Mouse (Mus musculus) bone marrow, adult 2 months (tissue): ENCODE results near the gene Adam23. TPM values are rescaled to one million over a fixed set of nuclear protein-coding genes. Genes with fewer than 3 reads are reported as not detected.
"Not testable (repeated sequence)": the region's sequence is repeated elsewhere in the genome, so short reads cannot be mapped to it uniquely, and the experiment has no call there.

Source experiments
- H3K27ac ChIP-seq: fragments of 200-500 bp; 2 replicates; pipeline ENCODE4 v1.5.1; 2012; ENCODE audit warnings: low read depth, mild to moderate bottlenecking, control low read depth, inconsistent platforms, low read length; ENCODE audit not compliant: control insufficient read depth, poor library complexity, insufficient read depth
- H3K4me1 ChIP-seq: fragments of 200-500 bp; 2 replicates; pipeline ENCODE4 v1.6.1; 2011; ENCODE audit warnings: low read length; ENCODE audit not compliant: control insufficient read depth, insufficient read depth
- H3K4me3 ChIP-seq: fragments of 200-500 bp; replicated peaks from 2 replicates; pipeline ENCODE3; 2011; ENCODE audit warnings: mild to moderate bottlenecking, low read depth, low read length, control low read depth; ENCODE audit not compliant: control insufficient read depth
- CTCF ChIP-seq: fragments of 200-500 bp; IDR thresholded peaks from 2 replicates; pipeline ENCODE4 v1.5.1; 2011; ENCODE audit warnings: low read length, control low read depth; ENCODE audit not compliant: control insufficient read depth, insufficient read depth
- POLR2A ChIP-seq: fragments of 200-500 bp; IDR thresholded peaks from 2 replicates; pipeline ENCODE4 v1.6.1; 2011; ENCODE audit warnings: low read depth, mild to moderate bottlenecking, control low read depth, low read length, borderline replicate concordance; ENCODE audit not compliant: control insufficient read depth
- WGBS: fragments of 180-500 bp; shearing (Covaris S2); methylation state at CpG from one replicate; pipeline ENCODE4 v1.1.7; 2018; 5-methylcytosine and 5-hydroxymethylcytosine counted together
- polyA plus RNA-seq: library from polyadenylated mRNA; stranded (reverse); fragments of >200 nt; gene quantifications from 2 replicates; pipeline ENCODE4 v1.2.4, GENCODE M21; 2011; ENCODE audit warnings: low replicate concordance; ENCODE audit not compliant: missing spikeins, insufficient read depth, insufficient read length

Adam23 gene
- polyA plus RNA-seq, 1 experiment, result 1.4 TPM

GRCm38 (mm10) chr1:63573864-63574611, 128.3 kb downstream of the Adam23 start:
- H3K27ac ChIP-seq, result no peak overlapping the region
- TF ChIP-seq CTCF (no peak), POLR2A (no peak)
- no peak overlapping the region for H3K4me3 ChIP-seq
- 78% methylated on average over 12 of the region's 12 CpGs for WGBS
- no peaks in the 10 kb centered on the region for H3K4me1 ChIP-seq

- H3K4me1 ChIP-seq, result no peaks in the 10 kb centered on the region
- WGBS, result 78% methylated on average over 5 of the region's 5 CpGs
- no peak for TF ChIP-seq POLR2A
- TF ChIP-seq CTCF, result no peak
- no peak overlapping the region for H3K27ac ChIP-seq
- no peak overlapping the region for H3K4me3 ChIP-seq
These were observed 131.1 kb downstream of the Adam23 start for GRCm38 (mm10) chr1:63576803-63577202.

GRCm38 (mm10) chr1:63579153-63579552, 133.5 kb downstream of the Adam23 start:
- Histone ChIP-seq H3K4me3 (no peak overlapping the region), H3K4me1 (no peaks in the 10 kb centered on the region), H3K27ac (no peak overlapping the region)
- TF ChIP-seq CTCF (no peak), POLR2A (no peak)
- WGBS, result 82% methylated on average over 8 of the region's 8 CpGs

GRCm38 (mm10) chr1:63586869-63587268, 141.2 kb downstream of the Adam23 start:
- TF ChIP-seq CTCF (no peak), POLR2A (no peak)
- 77% methylated on average over 7 of the region's 7 CpGs for WGBS
- H3K27ac ChIP-seq, result no peak overlapping the region
- no peaks in the 10 kb centered on the region for H3K4me1 ChIP-seq
- H3K4me3 ChIP-seq, result no peak overlapping the region

GRCm38 (mm10) chr1:63603870-63604500, 158.3 kb downstream of the Adam23 start:
- H3K27ac ChIP-seq, result no peak overlapping the region
- H3K4me1 ChIP-seq, result no peaks in the 10 kb centered on the region
- WGBS, result 40% methylated on average over 3 of the region's 3 CpGs
- TF ChIP-seq POLR2A, result no peak
- no peak for TF ChIP-seq CTCF
- no peak overlapping the region for H3K4me3 ChIP-seq

GRCm38 (mm10) chr1:63609613-63610012, 163.9 kb downstream of the Adam23 start:
- no peak overlapping the region for H3K4me3 ChIP-seq
- TF ChIP-seq POLR2A, result no peak
- no peak for TF ChIP-seq CTCF
- WGBS, result 78% methylated on average over 4 of the region's 4 CpGs
- H3K27ac ChIP-seq, result no peak overlapping the region
- H3K4me1 ChIP-seq, result no peaks in the 10 kb centered on the region

- H3K4me3 ChIP-seq, result no peak overlapping the region
- H3K4me1 ChIP-seq, result no peaks in the 10 kb centered on the region
- TF ChIP-seq POLR2A (no peak), CTCF (no peak)
- WGBS, result 4% methylated on average over 11 of the region's 11 CpGs
- no peak overlapping the region for H3K27ac ChIP-seq
These were observed 168.9 kb downstream of the Adam23 start for GRCm38 (mm10) chr1:63614594-63614993.

- Histone ChIP-seq H3K4me3 (no peak within 1 kb of the TSS), H3K27ac (no peak within 1 kb of the TSS), H3K4me1 (no peaks in the 10 kb centered on the region)
- WGBS, result 67% methylated on average over 3 of the region's 3 CpGs
- TF ChIP-seq CTCF, result no peak
- TF ChIP-seq POLR2A, result no peak
These were observed 170.0 kb downstream of the Adam23 start, which contains the start of gene Gm39653 for GRCm38 (mm10) chr1:63615668-63616067. TSS of gene Gm39653 (plus strand) at chr1:63615968.

GRCm38 (mm10) chr1:63628211-63628610, 182.5 kb downstream of the Adam23 start:
- TF ChIP-seq CTCF, result no peak
- TF ChIP-seq POLR2A, result no peak
- no peak overlapping the region for H3K27ac ChIP-seq
- 58% methylated on average over 2 of the region's 2 CpGs for WGBS
- H3K4me1 ChIP-seq, result no peaks in the 10 kb centered on the region
- H3K4me3 ChIP-seq, result no peak overlapping the region

- H3K4me1 ChIP-seq, H3K27ac ChIP-seq, H3K4me3 ChIP-seq: not testable (repeated sequence)
These were observed 184.7 kb downstream of the Adam23 start for GRCm38 (mm10) chr1:63630390-63630789.
